Mouse (Mus musculus): ENCODE measurements at regions not wholly inside any gene's neighbourhood (a gene's known extent, or its start where the extent isn't known, plus 50 kb on each side); places are given as distances from the start of the nearest gene placed in this dataset.

DNA sequence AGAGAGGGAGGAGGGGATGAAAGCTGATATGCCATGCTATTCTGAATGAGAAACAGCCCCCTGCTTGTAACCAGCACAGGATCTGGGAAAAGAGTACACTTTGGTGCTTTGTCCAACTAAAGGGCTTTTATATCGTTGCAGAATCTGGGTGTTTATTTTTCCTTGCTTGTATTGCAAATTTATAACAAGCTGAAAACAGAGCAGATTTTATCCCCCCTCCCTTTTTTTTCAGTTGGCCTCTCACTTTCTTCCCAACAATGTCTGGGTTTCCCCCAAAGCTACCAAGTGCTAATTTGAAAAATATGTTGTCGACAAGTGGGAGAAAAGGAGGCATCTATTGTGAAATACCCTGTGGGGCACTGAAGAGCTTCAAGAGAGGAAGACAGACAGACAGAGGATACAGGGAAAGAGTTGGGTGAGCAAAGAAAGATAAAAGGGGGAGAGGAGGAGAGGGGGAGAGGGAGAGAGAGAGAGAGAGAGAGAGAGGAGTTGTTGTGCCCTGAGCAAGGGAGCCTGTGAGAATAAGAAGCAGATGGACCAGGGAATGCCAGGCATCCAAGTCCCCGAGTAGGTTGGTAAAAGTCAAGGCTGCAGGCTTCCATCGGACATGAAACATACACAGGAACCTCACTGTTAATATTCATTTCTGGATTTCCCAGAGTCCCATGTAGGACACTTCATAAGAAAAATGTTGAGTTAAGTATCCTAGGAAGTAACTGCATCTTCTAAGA is 269.5 kb downstream of the Tmem38b start:
- Histone ChIP-seq H3K36me3 (ENCODE audit: control insufficient read depth, insufficient read depth, low read length) (no peaks in the 10 kb centered on the region), H3K4me1 (ENCODE audit: control insufficient read depth, insufficient read depth, low read length) (peaks cover 13% of the 10 kb centered on the region), H3K9ac (ENCODE audit: low read depth, low read length) (no peak overlapping the region), H3K9me3 (ENCODE audit: control insufficient read depth, low read length) (no peaks in the 10 kb centered on the region), H3K4me2 (ENCODE audit: low read depth, low read length) (no peak overlapping the region), H3K27me3 (replicated peaks; ENCODE audit: control insufficient read depth, insufficient read depth, low read length) (no peaks in the 10 kb centered on the region), H3K27ac (replicated peaks; ENCODE audit: low read depth, low read length) (peak overlapping the region; percentile 36), H3K4me3 (ENCODE audit: low read depth, low read length) (no peak overlapping the region)
- ATAC-seq (ENCODE audit: low read depth) (peak; percentile 41; the same call in 1 of the 2 replicates), DNase-seq (ENCODE audit: low spot score) (peak; percentile 69)
- 10% methylated on average over 4 of the region's 4 CpGs for WGBS

DNA sequence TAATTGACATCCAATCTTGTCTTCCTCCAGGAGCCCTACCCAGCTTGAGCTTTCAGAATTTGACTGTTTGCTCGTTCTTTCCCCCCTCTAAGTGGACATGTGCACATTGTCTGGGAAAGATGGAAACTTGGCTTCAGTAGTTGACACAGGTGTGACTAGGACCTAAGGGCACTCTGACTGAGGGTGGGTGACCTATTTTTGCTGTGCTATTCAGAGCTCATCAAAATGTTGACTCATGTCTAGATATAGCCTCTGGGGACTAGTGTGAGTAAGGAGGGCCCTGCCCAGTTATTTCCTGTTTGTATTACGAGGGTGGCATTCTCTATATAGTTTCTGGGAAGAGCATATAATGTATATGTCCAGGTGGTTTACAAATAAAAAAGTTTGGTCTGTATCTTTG is 271.7 kb downstream of the Tmem38b start:
- no peak overlapping the region for H3K27ac ChIP-seq (replicated peaks; ENCODE audit: low read depth, low read length)
- no peak overlapping the region for H3K4me3 ChIP-seq (ENCODE audit: low read depth, low read length)
- H3K4me1 ChIP-seq (ENCODE audit: control insufficient read depth, insufficient read depth, low read length), result peaks cover 13% of the 10 kb centered on the region
- 65% methylated on average over 2 of the region's 2 CpGs for WGBS
- H3K4me2 ChIP-seq (ENCODE audit: low read depth, low read length), result no peak overlapping the region
- H3K9ac ChIP-seq (ENCODE audit: low read depth, low read length), result no peak overlapping the region
- DNase-seq (ENCODE audit: low spot score) (no peak), ATAC-seq (ENCODE audit: low read depth) (no peak)
- no peaks in the 10 kb centered on the region for H3K27me3 ChIP-seq (replicated peaks; ENCODE audit: control insufficient read depth, insufficient read depth, low read length)
- no peaks in the 10 kb centered on the region for H3K36me3 ChIP-seq (ENCODE audit: control insufficient read depth, insufficient read depth, low read length)
- H3K9me3 ChIP-seq (ENCODE audit: control insufficient read depth, low read length), result no peaks in the 10 kb centered on the region

DNA sequence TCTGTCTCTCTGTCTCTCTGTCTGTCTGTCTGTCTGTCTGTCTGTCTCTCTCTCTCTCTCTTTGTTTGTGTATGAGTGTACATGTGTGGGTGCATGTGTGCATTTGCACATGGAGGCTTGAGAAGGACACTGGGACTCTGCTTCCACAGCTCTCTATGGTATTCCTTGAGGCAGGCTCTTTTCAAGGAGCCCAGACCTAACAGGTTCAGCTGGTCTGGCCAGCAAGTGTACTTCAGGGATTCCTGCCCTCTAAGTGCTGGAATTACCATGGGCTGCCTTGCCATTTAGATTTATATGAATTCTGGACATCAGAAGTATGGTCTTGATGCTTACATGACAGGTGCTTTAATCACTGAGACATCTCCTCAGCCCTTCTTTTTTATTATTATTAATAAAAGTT is 274.4 kb downstream of the Tmem38b start:
- Histone ChIP-seq H3K9ac (ENCODE audit: low read depth, low read length) (no peak overlapping the region), H3K27ac (replicated peaks; ENCODE audit: low read depth, low read length) (no peak overlapping the region), H3K36me3 (ENCODE audit: control insufficient read depth, insufficient read depth, low read length) (no peaks in the 10 kb centered on the region), H3K27me3 (replicated peaks; ENCODE audit: control insufficient read depth, insufficient read depth, low read length) (no peaks in the 10 kb centered on the region), H3K4me1 (ENCODE audit: control insufficient read depth, insufficient read depth, low read length) (peaks cover 10% of the 10 kb centered on the region), H3K4me2 (ENCODE audit: low read depth, low read length) (no peak overlapping the region), H3K4me3 (ENCODE audit: low read depth, low read length) (no peak overlapping the region), H3K9me3 (ENCODE audit: control insufficient read depth, low read length) (no peaks in the 10 kb centered on the region)
- DNase-seq (ENCODE audit: low spot score) (no peak), ATAC-seq (ENCODE audit: low read depth) (no peak)

DNA sequence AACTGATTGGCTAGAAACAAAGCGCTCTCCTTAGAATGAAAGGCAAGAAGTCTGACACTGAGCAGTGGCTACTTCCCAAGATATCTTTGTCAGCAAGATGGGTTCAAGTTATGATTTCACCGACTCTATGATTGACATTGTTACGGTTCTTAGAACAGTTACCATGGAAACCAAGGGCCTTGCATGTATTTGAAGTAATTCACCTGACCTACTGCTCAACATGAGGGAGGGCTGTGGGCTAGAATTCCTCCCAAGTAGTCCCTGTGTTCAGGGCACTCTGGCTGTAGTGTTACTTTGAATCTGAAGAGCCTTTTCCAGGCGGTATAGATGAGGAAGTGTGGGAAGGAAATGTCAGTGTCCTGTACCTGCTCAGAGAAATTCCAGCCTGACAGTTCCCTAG is 281.1 kb downstream of the Tmem38b start:
- WGBS, result 81% methylated on average over 4 of the region's 4 CpGs

DNA sequence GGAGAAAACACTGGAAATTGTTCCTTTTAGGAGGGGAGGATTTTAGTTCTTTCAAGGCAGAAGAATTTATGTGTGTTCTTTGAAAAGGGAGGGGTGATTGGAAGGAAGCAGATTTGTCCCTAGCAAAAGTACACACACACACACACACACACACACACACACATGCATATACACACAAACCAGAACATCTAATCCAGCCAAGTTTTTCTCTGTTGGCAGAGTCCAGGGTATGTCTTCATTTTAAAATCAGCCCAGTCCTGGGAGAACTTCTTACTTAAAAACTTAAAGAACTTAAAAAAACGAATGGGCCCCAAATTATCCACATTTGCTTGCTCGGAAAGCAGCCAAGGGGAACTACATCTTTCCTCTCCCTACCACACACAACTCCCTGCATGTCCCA is 290.5 kb downstream of the Tmem38b start:
- WGBS, result 43% methylated on average over 2 of the region's 2 CpGs
- Histone ChIP-seq H3K9ac (ENCODE audit: low read depth, low read length) (no peak overlapping the region; the same call in 1 of the 2 replicates), H3K9me3 (ENCODE audit: control insufficient read depth, low read length) (no peaks in the 10 kb centered on the region), H3K4me3 (ENCODE audit: low read depth, low read length) (no peak overlapping the region), H3K4me2 (ENCODE audit: low read depth, low read length) (no peak overlapping the region), H3K36me3 (ENCODE audit: control insufficient read depth, insufficient read depth, low read length) (no peaks in the 10 kb centered on the region), H3K27me3 (replicated peaks; ENCODE audit: control insufficient read depth, insufficient read depth, low read length) (no peaks in the 10 kb centered on the region), H3K27ac (replicated peaks; ENCODE audit: low read depth, low read length) (peak overlapping the region; percentile 58), H3K4me1 (ENCODE audit: control insufficient read depth, insufficient read depth, low read length) (peaks cover 10% of the 10 kb centered on the region; the same call in 1 of the 2 replicates)
- peak; percentile 70 for DNase-seq (ENCODE audit: low spot score)
- 0 out of 2 replicates have a peak, but pooled peaks have one; percentile 9 for ATAC-seq (ENCODE audit: low read depth)

More for the DNA sequence above, 281.1 kb downstream of the Tmem38b start:
- Histone ChIP-seq H3K27ac (replicated peaks; ENCODE audit: low read depth, low read length) (no peak overlapping the region), H3K27me3 (replicated peaks; ENCODE audit: control insufficient read depth, insufficient read depth, low read length) (no peaks in the 10 kb centered on the region), H3K9ac (ENCODE audit: low read depth, low read length) (no peak overlapping the region), H3K9me3 (ENCODE audit: control insufficient read depth, low read length) (no peaks in the 10 kb centered on the region), H3K4me1 (ENCODE audit: control insufficient read depth, insufficient read depth, low read length) (peaks cover 4% of the 10 kb centered on the region; the same call in 1 of the 2 replicates), H3K4me2 (ENCODE audit: low read depth, low read length) (no peak overlapping the region), H3K36me3 (ENCODE audit: control insufficient read depth, insufficient read depth, low read length) (no peaks in the 10 kb centered on the region), H3K4me3 (ENCODE audit: low read depth, low read length) (no peak overlapping the region)
- DNase-seq (ENCODE audit: low spot score), result no peak
- no peak for ATAC-seq (ENCODE audit: low read depth)

DNA sequence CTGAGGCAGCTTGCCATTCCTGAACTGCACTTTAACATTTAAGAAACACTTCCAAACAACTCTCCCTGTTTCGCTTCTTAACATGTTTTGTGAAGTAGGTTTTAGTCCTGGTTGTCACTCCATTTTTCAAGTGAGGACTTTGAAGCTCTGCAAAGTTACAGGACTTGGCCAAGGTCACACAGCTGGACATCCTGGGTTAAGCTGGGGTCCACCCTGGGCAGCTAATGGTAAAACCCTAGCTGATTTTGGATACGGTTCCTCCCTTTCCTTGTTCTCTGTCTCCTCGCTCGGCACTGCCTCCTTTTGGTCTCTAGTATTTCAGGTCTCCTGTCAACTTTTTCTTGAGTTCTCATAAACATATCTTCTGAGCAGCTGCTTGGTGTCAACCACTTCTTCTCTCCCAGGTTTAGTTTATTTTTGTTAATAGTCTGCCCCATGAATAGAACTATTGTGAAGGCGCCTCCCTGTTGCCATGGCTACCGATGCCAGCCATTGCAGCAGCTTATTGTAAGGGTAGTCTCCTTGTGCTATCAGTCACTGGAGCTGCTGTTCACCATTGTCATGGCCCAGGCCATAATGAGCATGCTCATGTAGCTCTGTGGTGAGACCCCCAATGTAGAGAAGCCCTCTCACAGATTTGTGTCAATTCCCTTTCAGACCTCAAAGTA is 292.5 kb downstream of the Tmem38b start:
- no peak for ATAC-seq (ENCODE audit: low read depth)
- WGBS, result 72% methylated on average over 6 of the region's 6 CpGs

DNA sequence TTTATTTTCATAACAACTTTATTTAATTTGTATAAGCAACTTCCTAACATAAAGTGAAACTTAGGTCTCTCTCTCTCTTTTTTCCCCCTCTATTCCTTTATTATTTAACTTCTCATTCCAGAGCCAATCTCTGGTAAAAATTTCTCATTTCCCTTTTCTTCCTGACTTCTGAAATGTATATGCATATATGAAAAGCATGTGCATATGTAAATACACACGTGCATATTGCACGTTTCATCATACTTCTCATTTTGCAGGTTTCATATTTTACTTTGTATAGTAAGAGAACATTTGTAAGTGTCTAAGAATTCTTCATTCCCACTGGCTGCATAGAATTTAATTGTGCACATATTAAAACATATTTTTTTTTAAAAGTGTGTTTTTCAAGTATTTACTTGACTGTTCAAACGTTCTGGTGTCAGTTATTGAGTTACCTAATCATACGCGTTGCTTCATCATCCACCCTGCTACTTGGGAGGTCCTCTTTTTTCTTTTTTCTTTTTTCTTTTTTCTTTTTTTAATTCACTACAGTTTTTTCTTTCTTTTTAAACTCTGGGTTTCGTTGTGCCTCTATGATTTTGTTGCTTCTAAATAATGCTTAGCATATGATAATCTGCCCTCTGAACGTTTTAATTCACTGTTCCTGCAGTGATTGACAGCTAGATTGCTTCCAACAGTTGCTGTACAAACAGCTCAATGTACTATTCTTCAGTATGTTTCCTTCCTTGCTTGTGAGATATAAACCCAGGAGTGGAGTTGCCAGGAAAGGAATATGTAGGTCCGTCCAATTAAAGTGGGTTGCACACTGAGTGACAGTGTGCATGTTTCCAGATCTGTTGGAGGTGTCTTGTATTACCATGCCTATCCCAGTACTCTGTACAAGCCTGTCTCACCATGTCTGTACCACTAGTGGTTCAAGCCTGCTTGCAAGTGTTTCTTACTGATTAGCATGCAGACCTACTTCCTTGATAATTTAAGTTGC is 303.2 kb downstream of the Tmem38b start:
- H3K9me3 ChIP-seq (ENCODE audit: control insufficient read depth, low read length), result no peaks in the 10 kb centered on the region
- whole genome bisulfite sequencing, result 23% methylated on average over 8 of the region's 8 CpGs
- H3K4me3 ChIP-seq (ENCODE audit: low read depth, low read length), result no peak overlapping the region
- no peaks in the 10 kb centered on the region for H3K36me3 ChIP-seq (ENCODE audit: control insufficient read depth, insufficient read depth, low read length)
- H3K27ac ChIP-seq (replicated peaks; ENCODE audit: low read depth, low read length), result no peak overlapping the region
- H3K4me2 ChIP-seq (ENCODE audit: low read depth, low read length), result no peak overlapping the region
- DNase-seq (ENCODE audit: low spot score) (peak; percentile 50), ATAC-seq (ENCODE audit: low read depth) (no peak)
- no peak overlapping the region for H3K9ac ChIP-seq (ENCODE audit: low read depth, low read length)
- no peaks in the 10 kb centered on the region for H3K4me1 ChIP-seq (ENCODE audit: control insufficient read depth, insufficient read depth, low read length)
- H3K27me3 ChIP-seq (replicated peaks; ENCODE audit: control insufficient read depth, insufficient read depth, low read length), result no peaks in the 10 kb centered on the region

More for the DNA sequence above, 292.5 kb downstream of the Tmem38b start:
- no peak overlapping the region for H3K4me3 ChIP-seq (ENCODE audit: low read depth, low read length)
- H3K9ac ChIP-seq (ENCODE audit: low read depth, low read length), result no peak overlapping the region
- H3K9me3 ChIP-seq (ENCODE audit: control insufficient read depth, low read length), result no peaks in the 10 kb centered on the region
- no peak overlapping the region for H3K4me2 ChIP-seq (ENCODE audit: low read depth, low read length)
- peak; percentile 26 for DNase-seq (ENCODE audit: low spot score)
- H3K36me3 ChIP-seq (ENCODE audit: control insufficient read depth, insufficient read depth, low read length), result no peaks in the 10 kb centered on the region
- H3K4me1 ChIP-seq (ENCODE audit: control insufficient read depth, insufficient read depth, low read length), result peaks cover 10% of the 10 kb centered on the region; the same call in 1 of the 2 replicates
- H3K27ac ChIP-seq (replicated peaks; ENCODE audit: low read depth, low read length), result no peak overlapping the region
- H3K27me3 ChIP-seq (replicated peaks; ENCODE audit: control insufficient read depth, insufficient read depth, low read length), result no peaks in the 10 kb centered on the region

DNA sequence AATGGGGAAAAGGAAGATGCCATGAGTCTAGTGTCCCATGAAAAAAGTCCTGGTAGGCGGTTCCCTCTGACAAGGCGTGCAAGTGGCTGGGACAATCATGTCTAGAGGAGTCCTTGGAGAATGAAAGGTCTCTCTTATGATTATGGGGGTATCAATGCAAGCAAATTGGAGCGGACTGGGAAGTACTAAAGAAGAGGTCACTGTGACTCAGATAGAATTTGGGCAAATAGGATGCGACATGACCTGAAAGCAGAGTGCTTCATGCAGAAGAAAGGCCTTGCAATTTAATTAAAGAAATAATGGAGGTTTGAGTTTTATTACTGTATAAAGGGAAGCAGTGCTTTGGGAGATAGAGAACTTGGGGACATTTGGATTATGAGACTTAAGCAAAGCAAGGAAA is 330.3 kb downstream of the Tmem38b start:
- Histone ChIP-seq H3K9ac (ENCODE audit: low read depth, low read length) (no peak overlapping the region), H3K27ac (replicated peaks; ENCODE audit: low read depth, low read length) (no peak overlapping the region), H3K4me3 (ENCODE audit: low read depth, low read length) (no peak overlapping the region), H3K9me3 (ENCODE audit: control insufficient read depth, low read length) (no peaks in the 10 kb centered on the region), H3K4me1 (ENCODE audit: control insufficient read depth, insufficient read depth, low read length) (no peaks in the 10 kb centered on the region), H3K27me3 (replicated peaks; ENCODE audit: control insufficient read depth, insufficient read depth, low read length) (no peaks in the 10 kb centered on the region), H3K36me3 (ENCODE audit: control insufficient read depth, insufficient read depth, low read length) (no peaks in the 10 kb centered on the region), H3K4me2 (ENCODE audit: low read depth, low read length) (no peak overlapping the region)
- ATAC-seq (ENCODE audit: low read depth) (no peak), DNase-seq (ENCODE audit: low spot score) (no peak)
- 87% methylated on average over 4 of the region's 4 CpGs for WGBS
